Mouse (Mus musculus): ENCODE results near the gene Kif3b. TPM values are rescaled to one million over a fixed set of nuclear protein-coding genes. Genes with fewer than 3 reads are reported as not detected.
"Not testable (repeated sequence)": the region's sequence is repeated elsewhere in the genome, so short reads cannot be mapped to it uniquely, and the experiment has no call there.

The Kif3b gene
- polyA plus RNA-seq, 1 experiment from 2014 or later: 3.6 TPM

- Histone ChIP-seq H3K36me3 (ENCODE audit: control insufficient read depth, insufficient read depth, low read length) (peaks cover 29% of the 10 kb centered on the region), H3K4me2 (no peak overlapping the region), H3K27ac (ENCODE audit: low read depth, low read length) (no peak overlapping the region), H3K4me3 (ENCODE audit: low read depth, low read length) (no peak overlapping the region), H3K4me1 (ENCODE audit: control insufficient read depth, insufficient read depth, low read length) (no peaks in the 10 kb centered on the region), H3K9me3 (replicated peaks; ENCODE audit: control insufficient read depth, low read length) (no peaks in the 10 kb centered on the region), H3K9ac (ENCODE audit: low read depth, low read length) (no peak overlapping the region), H3K27me3 (ENCODE audit: control insufficient read depth, insufficient read depth, low read length) (no peaks in the 10 kb centered on the region)
- 84% methylated on average over 1 of the region's 1 CpGs for WGBS (ENCODE audit: insufficient replicate concordance)
- no peak for ATAC-seq (replicated peaks; ENCODE audit: insufficient number of reproducible peaks, low FRiP score, low TSS enrichment)
Measured at GRCm38 (mm10) chr2:153361101-153361710, 70.0 kb downstream of the Kif3b start.

GRCm38 (mm10) chr2:153364531-153364930 is 73.3 kb downstream of the Kif3b start:
- H3K27me3 ChIP-seq (ENCODE audit: control insufficient read depth, insufficient read depth, low read length); H3K9ac ChIP-seq (ENCODE audit: low read depth, low read length); H3K4me1 ChIP-seq (ENCODE audit: control insufficient read depth, insufficient read depth, low read length); H3K4me3 ChIP-seq (ENCODE audit: low read depth, low read length); H3K27ac ChIP-seq (ENCODE audit: low read depth, low read length); H3K9me3 ChIP-seq (replicated peaks; ENCODE audit: control insufficient read depth, low read length); ATAC-seq (replicated peaks; ENCODE audit: insufficient number of reproducible peaks, low FRiP score, low TSS enrichment); H3K4me2 ChIP-seq: not testable (repeated sequence)
- WGBS (ENCODE audit: insufficient replicate concordance): 80% methylated on average over 14 of the region's 14 CpGs
- H3K36me3 ChIP-seq (ENCODE audit: control insufficient read depth, insufficient read depth, low read length): peaks cover 21% of the 10 kb centered on the region

DNA sequence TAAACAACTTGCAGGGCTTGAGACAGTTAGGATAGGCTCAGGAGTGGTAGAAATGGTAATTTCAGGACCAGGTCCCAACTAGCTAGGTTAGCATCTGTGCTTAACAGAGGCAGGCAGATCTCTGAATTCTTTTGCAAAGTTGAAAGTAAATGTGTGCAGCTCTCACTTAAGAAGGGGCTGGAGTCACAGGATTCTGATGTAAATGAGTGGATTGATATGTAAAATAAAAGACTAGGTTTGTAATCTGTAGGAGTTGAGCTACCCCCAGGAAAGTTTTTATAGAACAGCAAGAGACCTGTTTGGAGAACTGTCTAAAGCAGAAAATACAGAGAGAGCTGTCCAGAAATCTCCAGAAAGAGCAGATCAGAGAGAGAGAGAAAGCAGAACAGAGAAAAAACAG is 79.7 kb downstream of the Kif3b start:
- no peaks in the 10 kb centered on the region for H3K4me1 ChIP-seq (ENCODE audit: control insufficient read depth, insufficient read depth, low read length)
- H3K4me3 ChIP-seq (ENCODE audit: low read depth, low read length): no peak overlapping the region
- H3K27me3 ChIP-seq (ENCODE audit: control insufficient read depth, insufficient read depth, low read length): no peaks in the 10 kb centered on the region
- no peak overlapping the region for H3K9ac ChIP-seq (ENCODE audit: low read depth, low read length)
- H3K36me3 ChIP-seq (ENCODE audit: control insufficient read depth, insufficient read depth, low read length): peaks cover 14% of the 10 kb centered on the region
- no peak for ATAC-seq (replicated peaks; ENCODE audit: insufficient number of reproducible peaks, low FRiP score, low TSS enrichment)
- H3K4me2 ChIP-seq: no peak overlapping the region
- H3K27ac ChIP-seq (ENCODE audit: low read depth, low read length): no peak overlapping the region
- H3K9me3 ChIP-seq (replicated peaks; ENCODE audit: control insufficient read depth, low read length): no peaks in the 10 kb centered on the region

DNA sequence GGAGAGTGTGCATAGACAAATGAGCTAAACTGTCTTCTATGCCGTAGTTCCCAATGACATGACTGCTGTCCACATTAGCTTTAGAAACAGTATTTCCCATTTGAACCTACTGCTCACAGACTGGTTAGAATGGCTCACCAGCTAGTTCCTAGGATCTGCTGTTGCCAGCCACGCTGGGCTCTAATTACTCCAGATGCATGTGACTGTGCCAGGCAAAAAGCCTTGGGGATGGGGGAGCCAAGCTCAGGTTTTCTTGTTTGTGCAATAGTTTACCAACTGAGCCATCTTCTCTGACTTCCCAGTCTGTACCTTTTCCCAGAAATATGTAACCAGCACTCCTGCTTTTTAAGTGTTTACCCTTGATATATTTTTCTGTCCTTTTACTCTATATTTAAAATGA is 84.2 kb downstream of the Kif3b start:
- WGBS (ENCODE audit: insufficient replicate concordance): 87% methylated on average over 2 of the region's 2 CpGs
- no peak overlapping the region for H3K27ac ChIP-seq (ENCODE audit: low read depth, low read length)
- no peaks in the 10 kb centered on the region for H3K36me3 ChIP-seq (ENCODE audit: control insufficient read depth, insufficient read depth, low read length)
- H3K9me3 ChIP-seq (replicated peaks; ENCODE audit: control insufficient read depth, low read length): no peaks in the 10 kb centered on the region
- no peaks in the 10 kb centered on the region for H3K27me3 ChIP-seq (ENCODE audit: control insufficient read depth, insufficient read depth, low read length)
- no peak overlapping the region for H3K9ac ChIP-seq (ENCODE audit: low read depth, low read length)
- ATAC-seq (replicated peaks; ENCODE audit: insufficient number of reproducible peaks, low FRiP score, low TSS enrichment): no peak
- H3K4me2 ChIP-seq: no peak overlapping the region
- H3K4me3 ChIP-seq (ENCODE audit: low read depth, low read length): no peak overlapping the region
- H3K4me1 ChIP-seq (ENCODE audit: control insufficient read depth, insufficient read depth, low read length): no peaks in the 10 kb centered on the region

- Histone ChIP-seq H3K9me3 (replicated peaks; ENCODE audit: control insufficient read depth, low read length) (no peaks in the 10 kb centered on the region), H3K27ac (ENCODE audit: low read depth, low read length) (no peak overlapping the region), H3K9ac (ENCODE audit: low read depth, low read length) (no peak overlapping the region), H3K36me3 (ENCODE audit: control insufficient read depth, insufficient read depth, low read length) (peaks cover 8% of the 10 kb centered on the region), H3K4me2 (no peak overlapping the region), H3K27me3 (ENCODE audit: control insufficient read depth, insufficient read depth, low read length) (no peaks in the 10 kb centered on the region), H3K4me1 (ENCODE audit: control insufficient read depth, insufficient read depth, low read length) (no peaks in the 10 kb centered on the region), H3K4me3 (ENCODE audit: low read depth, low read length) (no peak overlapping the region)
- no peak for ATAC-seq (replicated peaks; ENCODE audit: insufficient number of reproducible peaks, low FRiP score, low TSS enrichment)
- 90% methylated on average over 1 of the region's 1 CpGs for WGBS (ENCODE audit: insufficient replicate concordance)
Measured at GRCm38 (mm10) chr2:153380479-153380878, 89.3 kb downstream of the Kif3b start.

Other genes starting within 250 kb of the Kif3b start
- 5.2 and 6.1 TPM in 2 replicates for gene Ccm2l, start 225.5 kb upstream of the Kif3b start, polyA plus RNA-seq (2014; fragmentation: Nextera tagmentation; extraction: Ambion mirVana)
- gene Hck, start 182.9 kb upstream of the Kif3b start, polyA plus RNA-seq (2014; fragmentation: Nextera tagmentation; extraction: Ambion mirVana): 0.87 and 1.6 TPM in 2 replicates
- 73.2 and 75.8 TPM in 2 replicates for gene Tm9sf4, start 130.1 kb upstream of the Kif3b start, polyA plus RNA-seq (2014; fragmentation: Nextera tagmentation; extraction: Ambion mirVana)
- gene Tspyl3, start 66.0 kb upstream of the Kif3b start, polyA plus RNA-seq (2014; fragmentation: Nextera tagmentation; extraction: Ambion mirVana): 4.8 and 5.6 TPM in 2 replicates
- 22.6 and 25.3 TPM in 2 replicates for gene Plagl2, start 50.0 kb upstream of the Kif3b start, polyA plus RNA-seq (2014; fragmentation: Nextera tagmentation; extraction: Ambion mirVana)
- 5.8 and 6.6 TPM in 2 replicates for gene Pofut1, start 49.9 kb upstream of the Kif3b start, polyA plus RNA-seq (2014; fragmentation: Nextera tagmentation; extraction: Ambion mirVana)
- gene Asxl1, start 54.4 kb downstream of the Kif3b start, polyA plus RNA-seq (2014; fragmentation: Nextera tagmentation; extraction: Ambion mirVana): 11.9 and 13.8 TPM in 2 replicates
- gene 4930404H24Rik, start 201.4 kb downstream of the Kif3b start, polyA plus RNA-seq (2014; fragmentation: Nextera tagmentation; extraction: Ambion mirVana): not detected in 2 replicates
- 16.0 and 16.7 TPM in 2 replicates for gene Nol4l, start 238.6 kb downstream of the Kif3b start, polyA plus RNA-seq (2014; fragmentation: Nextera tagmentation; extraction: Ambion mirVana)

Measured in heart, embryonic 11.5 days (tissue).